Mouse (Mus musculus) thymus, adult 2 months (tissue): Measurements from ENCODE around the gene Fcgr1. TPM values are rescaled to one million over a fixed set of nuclear protein-coding genes. Genes with fewer than 3 reads are reported as not detected.
"Not testable (repeated sequence)": the region's sequence is repeated elsewhere in the genome, so short reads cannot be mapped to it uniquely, and the experiment has no call there.

ENCODE experiments used
- DNase-seq: peaks from one replicate; pipeline ENCODE4 v3.0.0; 2021
- H3K27ac ChIP-seq: fragments of 200-500 bp; 2 replicates; pipeline ENCODE4 v1.5.1; 2012; ENCODE audit warnings: low read length, control low read depth; ENCODE audit not compliant: control insufficient read depth, insufficient read depth
- H3K27me3 ChIP-seq: fragments of 200-500 bp; 2 replicates; pipeline ENCODE4 v1.6.1; 2012; ENCODE audit warnings: mild to moderate bottlenecking, low read length, moderate library complexity, mixed read lengths; ENCODE audit not compliant: control insufficient read depth, insufficient read depth
- H3K36me3 ChIP-seq: fragments of 200-500 bp; 2 replicates; pipeline ENCODE4 v1.6.1; 2012; ENCODE audit warnings: mild to moderate bottlenecking, low read length, moderate library complexity; ENCODE audit not compliant: control insufficient read depth, insufficient read depth
- H3K4me1 ChIP-seq: fragments of 200-500 bp; replicated peaks from 2 replicates; pipeline ENCODE4 v1.6.1; 2012; ENCODE audit warnings: low read length; ENCODE audit not compliant: control insufficient read depth, insufficient read depth
- H3K4me3 ChIP-seq: fragments of 200-500 bp; 2 replicates; pipeline ENCODE4 v1.5.1; 2012; ENCODE audit warnings: mild to moderate bottlenecking, low read length, control low read depth, moderate library complexity; ENCODE audit not compliant: control insufficient read depth, insufficient read depth
- CTCF ChIP-seq: fragments of 200-500 bp; IDR thresholded peaks from 2 replicates; pipeline ENCODE4 v1.5.1; 2012; ENCODE audit warnings: mild to moderate bottlenecking, control low read depth, low read length, moderate library complexity, borderline replicate concordance; ENCODE audit not compliant: control insufficient read depth, poor library complexity, insufficient read depth; ENCODE audit errors: extremely low read depth
- POLR2A ChIP-seq: fragments of 200-500 bp; IDR thresholded peaks from 2 replicates; pipeline ENCODE4 v1.6.1; 2012; ENCODE audit warnings: mild to moderate bottlenecking, low read length, control low read depth, moderate library complexity; ENCODE audit not compliant: control insufficient read depth, poor library complexity, insufficient read depth; ENCODE audit errors: extremely low read depth
- WGBS: fragments of 180-500 bp; shearing (Covaris S2); methylation state at CpG from one replicate; pipeline ENCODE4 v1.1.7; 2018; 5-methylcytosine and 5-hydroxymethylcytosine counted together
- polyA plus RNA-seq: library from polyadenylated mRNA; depleted of rRNA; stranded (reverse); fragments of >200 nt; gene quantifications from 2 replicates; pipeline ENCODE4 v1.2.3, GENCODE M21; 2012

The Fcgr1 gene
- polyA plus RNA-seq, 1 experiment = 6.8 TPM

GRCm38 (mm10) chr3:96277800-96278624, 15.8 kb downstream of the Fcgr1 start:
- Histone ChIP-seq H3K27ac (peak overlapping the region; percentile 76), H3K36me3 (no peaks in the 10 kb centered on the region), H3K27me3 (no peaks in the 10 kb centered on the region), H3K4me3 (peak overlapping the region; percentile 64), H3K4me1 (peaks cover 13% of the 10 kb centered on the region)
- DNase-seq = peak; percentile 94
- under 1% methylated on average over 49 of the region's 49 CpGs for WGBS
- peak; percentile 61; the same call in 1 of the 2 replicates for TF ChIP-seq POLR2A
- TF ChIP-seq CTCF = peak; percentile 84

GRCm38 (mm10) chr3:96277428-96277799, 16.4 kb downstream of the Fcgr1 start:
- Histone ChIP-seq H3K27me3 (no peaks in the 10 kb centered on the region), H3K4me3 (peak overlapping the region; percentile 64), H3K27ac (peak overlapping the region; percentile 64), H3K4me1 (peaks cover 13% of the 10 kb centered on the region), H3K36me3 (no peaks in the 10 kb centered on the region)
- WGBS = 18% methylated on average over 8 of the region's 8 CpGs
- DNase-seq = peak; percentile 85
- TF ChIP-seq POLR2A (no peak), CTCF (no peak)

- Histone ChIP-seq H3K36me3 (no peaks in the 10 kb centered on the region), H3K27ac (peak overlapping the region; percentile 74), H3K27me3 (no peaks in the 10 kb centered on the region), H3K4me1 (peaks cover 16% of the 10 kb centered on the region), H3K4me3 (no peak overlapping the region)
- DNase-seq = peak; percentile 58
- TF ChIP-seq CTCF (no peak), POLR2A (no peak)
- 35% methylated on average over 17 of the region's 17 CpGs for WGBS
Measured at GRCm38 (mm10) chr3:96273591-96274465, 19.9 kb downstream of the Fcgr1 start.

GRCm38 (mm10) chr3:96269511-96270474, 24.0 kb downstream of the Fcgr1 start, which contains the start of gene Hist2h2bb:
Hist2h2bb (plus strand) TSS chr3:96269752.
- TF ChIP-seq CTCF = no peak
- TF ChIP-seq POLR2A = peak; percentile 99
- no peaks in the 10 kb centered on the region for H3K36me3 ChIP-seq
- H3K4me1 ChIP-seq = peaks cover 14% of the 10 kb centered on the region
- DNase-seq = peak; percentile 88
- peak within 1 kb of the TSS; percentile 97 for H3K27ac ChIP-seq
- peak within 1 kb of the TSS; percentile 62 for H3K4me3 ChIP-seq
- WGBS = under 1% methylated on average over 45 of the region's 45 CpGs
- no peaks in the 10 kb centered on the region for H3K27me3 ChIP-seq

GRCm38 (mm10) chr3:96268776-96269378, 24.9 kb downstream of the Fcgr1 start:
- not testable (repeated sequence) for H3K27me3 ChIP-seq, H3K36me3 ChIP-seq
- peaks cover 14% of the 10 kb centered on the region for H3K4me1 ChIP-seq
- peak overlapping the region; percentile 97 for H3K27ac ChIP-seq
- peak overlapping the region; percentile 62 for H3K4me3 ChIP-seq
- peak; percentile 44; the same call in 1 of the 2 replicates for TF ChIP-seq POLR2A
- 0 out of 2 replicates have a peak, but pooled peaks have one; percentile 24 for TF ChIP-seq CTCF
- DNase-seq = peak; percentile 44
- WGBS = under 1% methylated on average over 17 of the region's 44 CpGs
